Mouse (Mus musculus) T-helper 17 cell (primary cell): ENCODE results near the gene Kifap3.
"Not testable (repeated sequence)": the region's sequence is repeated elsewhere in the genome, so short reads cannot be mapped to it uniquely, and the experiment has no call there.

Experiments used
- in situ Hi-C, 2 experiments: fragments of 300-600 bp; cut with MboI, MseI; formaldehyde crosslinking; loops; 1 replicate in 1 of 2; 2 replicates in 1 of 2; pipeline ENCODE4 v1.15.1; 2025; ENCODE audit warnings: high pct_unique_total_duplicates in 2 of 2

The Kifap3 gene

GRCm38 (mm10) chr1:163779336-163780115 lies at the start of gene Kifap3:
Gene Kifap3, plus strand, starts transcription at chr1:163779583.
- in situ Hi-C loops: no loop called here

GRCm38 (mm10) chr1:163731166-163731565 lies 48.2 kb upstream of the Kifap3 start:
- in situ Hi-C loops: not testable (repeated sequence)

DNA sequence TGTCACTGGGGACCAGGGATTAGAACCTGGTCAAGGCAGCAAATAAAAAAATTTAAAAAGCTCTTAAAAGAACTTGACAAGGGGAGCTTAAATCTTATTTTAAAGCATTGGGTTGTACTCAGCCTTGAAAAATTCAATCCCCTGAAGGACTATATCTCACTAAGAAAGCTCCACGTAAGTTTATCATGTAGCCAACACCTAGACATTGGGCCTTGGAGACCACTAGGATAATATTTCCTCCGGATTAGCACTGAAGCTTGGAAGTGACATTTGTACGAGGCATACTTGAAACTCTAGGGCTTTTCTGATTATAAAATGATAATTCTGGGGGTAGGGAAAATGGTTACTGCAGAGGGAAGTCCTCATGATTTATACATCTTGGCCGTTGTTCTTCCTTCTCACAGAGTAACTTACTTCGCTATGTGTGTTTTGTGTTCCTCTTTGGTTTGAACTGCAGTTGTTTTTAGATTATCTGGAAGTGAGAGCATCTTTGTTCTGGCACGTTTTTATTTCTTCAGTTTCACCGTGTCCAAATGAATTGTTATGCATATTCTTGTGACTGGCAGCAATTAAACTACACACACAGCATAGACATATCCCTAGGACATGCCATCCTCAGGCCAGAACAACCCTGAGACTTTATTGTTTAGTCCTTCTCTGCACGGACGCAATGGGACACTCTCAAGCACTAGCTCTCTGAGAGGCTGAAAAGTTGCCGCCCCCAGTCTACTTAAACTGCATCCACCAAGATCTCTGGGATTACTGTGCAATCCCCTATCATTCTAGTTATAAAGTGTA lies 42.7 kb upstream of the Kifap3 start:
- in situ Hi-C loops: no loop called here

DNA sequence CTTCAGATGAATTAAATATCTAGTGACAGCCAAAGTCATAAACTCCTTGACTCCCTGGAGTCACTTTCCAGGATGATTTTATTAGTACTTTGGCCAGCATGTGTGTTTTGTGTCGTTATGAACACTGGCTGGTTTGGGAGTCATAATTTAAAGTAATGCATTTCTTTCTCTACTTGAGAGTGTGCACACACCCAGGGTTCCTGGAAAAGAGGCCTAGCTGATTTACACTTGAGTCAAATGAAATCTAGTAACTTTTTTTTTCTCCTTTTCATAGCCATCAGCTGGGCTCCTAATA lies 42.2 kb upstream of the Kifap3 start:
- in situ Hi-C loops: no loop called here

DNA sequence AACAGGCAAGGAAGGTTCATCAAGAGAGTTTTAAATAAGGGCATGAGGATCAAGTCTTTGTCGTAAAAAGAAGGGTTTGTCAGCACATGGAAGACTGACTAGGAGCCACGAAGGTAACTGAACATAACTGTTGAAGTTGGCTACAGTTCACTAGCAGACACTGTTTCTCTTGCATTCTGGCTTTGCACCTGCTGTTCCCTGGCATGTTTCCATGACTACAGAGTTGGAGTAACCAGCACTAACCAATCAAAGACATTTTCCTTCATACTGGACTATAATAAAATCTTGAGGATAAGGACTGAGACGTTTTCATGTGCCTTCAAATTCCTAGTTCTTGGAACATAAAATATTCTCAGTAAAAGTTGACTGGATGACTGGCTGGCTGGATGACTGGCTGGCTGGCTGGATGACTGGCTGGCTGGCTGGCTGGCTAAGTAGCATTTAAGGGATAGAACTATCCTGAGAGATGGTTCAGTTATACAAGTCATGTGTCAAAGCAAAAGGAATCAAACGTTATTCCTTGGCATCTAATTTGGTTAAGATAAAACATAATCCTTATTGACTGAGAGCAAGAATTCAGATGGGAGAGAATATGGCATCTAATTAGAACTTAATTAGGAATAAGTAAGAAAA lies 27.9 kb upstream of the Kifap3 start:
- in situ Hi-C loops: no loop called here

- in situ Hi-C loops: no loop called here
These were observed 21.7 kb upstream of the Kifap3 start for GRCm38 (mm10) chr1:163757462-163758207.

- in situ Hi-C loops: not testable (repeated sequence)
These were observed 4.2 kb downstream of the Kifap3 start for GRCm38 (mm10) chr1:163783577-163783976.

DNA sequence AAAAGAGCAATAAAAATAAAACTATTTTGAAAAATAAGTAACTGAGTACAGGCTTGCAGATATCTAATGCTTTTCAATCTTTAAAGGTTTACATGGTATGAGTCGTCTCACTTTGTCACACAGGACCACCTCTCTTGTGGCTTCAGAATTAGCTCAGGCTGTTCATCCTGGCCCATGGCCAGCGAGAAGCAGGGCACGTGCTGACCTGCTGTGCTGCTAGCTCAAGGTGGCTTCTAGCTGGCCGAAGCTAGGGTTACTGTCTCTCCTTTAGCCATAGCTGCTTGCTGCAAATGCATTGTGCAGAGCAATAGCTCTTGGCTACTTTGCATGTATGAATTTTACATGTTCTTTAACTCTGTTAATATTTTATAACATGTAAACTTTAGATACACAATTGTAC lies 42.0 kb downstream of the Kifap3 start:
- in situ Hi-C loops: loop anchor here in 1 of 2 experiments (10.0 kb wide), 1 partner anchor 1793 kb away; no protein-coding TSS in a partner anchor

DNA sequence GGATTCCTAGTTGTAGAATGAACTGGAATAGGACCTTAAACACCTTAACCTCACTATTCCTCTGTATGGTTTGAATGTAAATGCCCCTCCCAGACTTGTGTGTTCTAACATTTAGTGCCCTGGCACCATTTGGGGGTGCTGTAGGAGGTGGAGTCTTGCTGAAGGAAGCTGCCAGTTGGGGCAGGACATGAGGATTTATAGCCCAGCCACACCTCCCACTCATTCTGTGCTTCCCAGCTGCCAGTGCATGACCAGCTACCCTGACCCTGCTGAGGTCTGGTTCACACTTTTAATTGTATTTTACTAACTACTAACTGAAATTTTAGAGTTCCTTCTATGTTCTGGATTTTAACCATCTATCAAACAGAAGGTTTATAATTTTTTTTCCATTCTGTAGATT lies 50.1 kb downstream of the Kifap3 start:
- in situ Hi-C loops: loop anchor here in 1 of 2 experiments (10.0 kb wide), 1 partner anchor 1785 kb away; no protein-coding TSS in a partner anchor

GRCm38 (mm10) chr1:163834066-163834465 lies 54.7 kb downstream of the Kifap3 start:
- in situ Hi-C loops: no loop called here

GRCm38 (mm10) chr1:163835062-163835461 lies 55.7 kb downstream of the Kifap3 start:
- in situ Hi-C loops: no loop called here

DNA sequence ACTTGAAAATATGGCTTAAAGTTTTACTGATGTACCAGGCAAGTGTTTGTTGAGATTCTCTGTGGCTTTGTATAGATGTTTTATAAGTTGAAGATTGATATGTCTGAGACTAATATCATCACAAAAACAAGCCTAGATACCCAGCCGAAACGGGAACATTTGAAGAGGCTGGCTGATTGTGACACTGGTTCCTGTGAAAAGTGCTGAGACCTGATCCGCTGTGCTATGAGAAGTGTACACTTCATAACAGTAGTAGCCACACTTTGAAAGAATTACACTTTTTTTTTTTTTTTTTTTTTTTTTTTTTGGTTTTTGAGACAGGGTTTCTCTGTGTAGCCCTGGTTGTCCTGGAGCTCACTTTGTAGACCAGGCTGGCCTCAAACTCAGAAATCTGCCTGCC lies 59.1 kb downstream of the Kifap3 start:
- in situ Hi-C loops: not testable (repeated sequence)

- in situ Hi-C loops: no loop called here
These were observed 61.2 kb downstream of the Kifap3 start for GRCm38 (mm10) chr1:163840555-163840954.

GRCm38 (mm10) chr1:163842238-163842637 lies 62.9 kb downstream of the Kifap3 start:
- in situ Hi-C loops: no loop called here

DNA sequence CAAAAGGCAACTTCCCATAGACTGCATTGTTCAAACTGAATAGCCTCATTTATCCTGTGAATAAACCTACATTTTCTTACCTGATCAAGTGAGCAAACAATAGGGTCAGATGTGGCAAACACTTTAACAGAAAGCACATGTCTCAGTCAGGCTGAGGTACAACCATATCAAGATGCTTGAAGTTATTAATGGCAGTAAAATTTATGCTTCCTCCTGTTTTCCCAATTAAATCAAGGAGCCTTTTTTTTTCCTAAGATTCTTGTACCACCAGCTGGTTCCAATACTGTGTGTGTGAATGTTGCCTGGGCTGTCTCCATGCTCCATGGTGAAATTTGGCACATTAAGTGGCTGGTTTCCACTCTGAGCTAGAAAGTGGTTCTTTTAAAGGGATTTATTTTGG lies 64.5 kb downstream of the Kifap3 start:
- in situ Hi-C loops: no loop called here

DNA sequence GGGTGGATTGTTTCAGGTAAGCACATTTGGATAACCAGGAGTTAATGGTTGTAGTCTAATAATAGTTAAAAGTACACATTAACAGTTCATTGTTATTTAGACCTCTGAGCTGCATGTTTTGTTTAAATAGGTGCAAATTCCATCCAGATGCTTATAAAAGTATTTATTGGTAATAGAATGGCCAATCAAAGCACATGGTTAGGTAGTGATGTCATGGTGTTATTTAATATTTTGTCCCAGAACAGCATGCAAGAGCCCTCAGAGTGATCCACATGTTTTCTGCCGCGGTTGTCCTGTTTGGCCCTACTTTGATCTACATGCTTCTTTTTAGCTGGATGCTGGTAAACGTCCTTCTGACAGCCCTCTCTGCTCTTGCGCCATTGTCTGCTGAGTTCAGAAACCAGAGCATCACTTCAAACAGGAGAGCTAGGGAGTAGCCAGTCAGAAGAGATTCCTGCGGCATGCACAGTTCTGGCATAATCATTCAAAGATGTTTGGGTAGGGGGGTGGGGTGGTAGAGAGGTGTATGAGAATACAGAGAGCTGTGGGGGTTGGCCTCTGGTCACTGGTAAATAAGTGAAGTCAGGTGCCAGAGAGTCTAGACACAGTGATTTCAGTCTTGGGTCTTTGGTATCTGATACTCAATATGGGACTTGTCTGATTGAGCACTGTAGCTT lies 73.6 kb downstream of the Kifap3 start:
- in situ Hi-C loops: no loop called here

DNA sequence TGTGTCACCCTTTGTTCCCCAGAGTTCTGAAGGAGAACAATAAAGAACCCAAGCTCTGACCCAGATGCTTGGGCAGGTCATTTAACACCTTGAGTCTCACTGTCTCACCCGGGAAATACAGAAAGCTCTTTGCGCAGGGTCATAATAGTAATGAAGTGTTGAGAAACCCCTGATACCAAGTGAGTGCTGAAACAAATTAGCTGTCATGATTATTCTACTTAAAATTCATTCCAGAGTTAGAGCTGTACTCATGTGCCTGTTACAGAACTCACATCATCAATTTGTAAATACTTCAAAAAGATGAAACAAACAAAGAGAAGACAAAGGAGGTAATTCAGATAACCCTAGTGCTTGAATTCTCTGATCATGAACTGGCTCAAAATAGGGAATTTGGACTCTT lies 79.0 kb downstream of the Kifap3 start:
- in situ Hi-C loops: no loop called here

GRCm38 (mm10) chr1:163861538-163861937 lies 82.2 kb downstream of the Kifap3 start:
- in situ Hi-C loops: no loop called here

DNA sequence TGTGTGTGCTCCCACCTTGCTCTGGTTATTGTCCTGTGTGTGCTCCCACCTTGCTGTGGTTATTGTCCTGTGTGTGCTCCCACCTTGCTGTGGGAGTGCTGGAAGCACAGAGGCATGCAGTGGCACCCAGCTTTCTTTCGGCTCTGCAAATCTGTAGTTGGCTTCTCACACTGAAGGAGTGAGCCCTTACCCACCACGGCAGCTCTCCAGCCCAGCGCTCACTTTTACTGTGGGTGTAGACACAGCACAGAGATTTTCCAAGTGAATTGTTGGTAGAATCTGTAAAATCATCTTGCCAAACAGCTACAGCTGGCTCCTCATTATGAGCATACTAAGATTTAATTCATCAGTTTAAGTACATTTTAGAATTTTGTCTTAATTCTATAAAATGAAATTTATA lies 93.8 kb downstream of the Kifap3 start:
- in situ Hi-C loops: no loop called here

DNA sequence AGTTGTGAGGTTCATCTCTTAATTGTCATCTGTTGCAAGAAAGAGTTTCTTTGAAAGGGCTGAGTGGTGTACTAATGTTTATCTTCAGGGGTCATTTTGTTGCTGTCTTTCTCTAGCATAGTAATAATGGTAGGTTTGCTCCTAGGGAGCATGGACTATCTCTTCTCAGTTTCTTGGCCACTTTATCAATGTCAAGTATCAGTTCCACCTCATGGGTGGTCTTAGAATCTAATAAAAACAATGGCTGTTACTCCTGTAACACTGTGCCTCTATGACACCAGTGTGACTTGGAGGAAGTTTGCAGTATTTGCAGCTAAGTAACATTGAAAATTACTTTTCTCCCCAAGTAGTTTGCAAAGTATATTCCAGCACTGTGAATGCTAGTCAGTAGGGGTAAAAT lies 110.2 kb downstream of the Kifap3 start:
- in situ Hi-C loops: no loop called here

GRCm38 (mm10) chr1:163893294-163893693 lies 113.9 kb downstream of the Kifap3 start:
- in situ Hi-C loops: no loop called here
